Mouse (Mus musculus) myocyte (in vitro differentiated cells): ENCODE data around the gene Dip2c. TPM values are rescaled to one million over a fixed set of nuclear protein-coding genes. Genes with fewer than 3 reads are reported as not detected.
A peak's percentile ranks its signal among the peaks of the same experiment; 100 is the strongest.

Experiments
- H3K27me3 ChIP-seq: one replicate; pipeline ENCODE4 v1.6.1; 2011; ENCODE audit not compliant: control insufficient read depth, insufficient read depth, insufficient read length
- H3K36me3 ChIP-seq: one replicate; pipeline ENCODE4 v1.6.1; 2011; ENCODE audit not compliant: control insufficient read depth, insufficient read depth
- H3K4me2 ChIP-seq: one replicate; pipeline ENCODE4 v1.6.1; 2011; ENCODE audit warnings: low read depth, control low read depth
- H3K4me3 ChIP-seq: one replicate; pipeline ENCODE4 v1.5.1; 2011; ENCODE audit warnings: mild to moderate bottlenecking, control low read depth, moderate library complexity
- H3K79me2 ChIP-seq: one replicate; pipeline ENCODE4 v1.6.1; 2011; ENCODE audit not compliant: control insufficient read depth, insufficient read depth
- H3ac ChIP-seq: one replicate; pipeline ENCODE4 v1.6.1; 2011; ENCODE audit not compliant: control insufficient read depth, insufficient read length
- CEBPB ChIP-seq: IDR thresholded peaks from 2 replicates; pipeline ENCODE4 v1.6.1; 2011; ENCODE audit warnings: mild to moderate bottlenecking, moderate library complexity; ENCODE audit not compliant: poor library complexity, insufficient read depth, severe bottlenecking
- E2F4 ChIP-seq: IDR thresholded peaks from one replicate; pipeline ENCODE4 v1.6.1; 2011; ENCODE audit warnings: mild to moderate bottlenecking, control low read depth, moderate library complexity; ENCODE audit not compliant: insufficient read depth
- MAX ChIP-seq: IDR thresholded peaks from one replicate; pipeline ENCODE4 v1.6.1; 2011; ENCODE audit warnings: low read depth, mild to moderate bottlenecking, control low read depth
- MYOD1 ChIP-seq, 3 experiments: IDR thresholded peaks; one replicate each; pipeline ENCODE4 v1.6.1; 2011; ENCODE audit warnings: control low read depth in 2 of 3, low read depth in 2 of 3, mild to moderate bottlenecking in 2 of 3, moderate library complexity in 1 of 3; ENCODE audit not compliant: insufficient read length in 2 of 3, control insufficient read depth in 1 of 3
- MYOG ChIP-seq, 3 experiments: IDR thresholded peaks; one replicate each; pipeline ENCODE4 v1.6.1; 2011; ENCODE audit warnings: control low read depth in 2 of 3, low read depth in 2 of 3, mild to moderate bottlenecking in 2 of 3; ENCODE audit not compliant: insufficient read length in 2 of 3, control insufficient read depth in 1 of 3, insufficient read depth in 1 of 3
- POLR2A ChIP-seq: IDR thresholded peaks from one replicate; pipeline ENCODE4 v1.6.1; 2011; ENCODE audit warnings: low read depth, mild to moderate bottlenecking, control low read depth, moderate library complexity; ENCODE audit not compliant: insufficient read length
- POLR2AphosphoS2 ChIP-seq: IDR thresholded peaks from one replicate; pipeline ENCODE4 v1.6.1; 2011; ENCODE audit warnings: low read depth, control low read depth; ENCODE audit not compliant: insufficient read length
- REST ChIP-seq: IDR thresholded peaks from one replicate; pipeline ENCODE4 v1.6.1; 2011; ENCODE audit warnings: mild to moderate bottlenecking, control low read depth, moderate library complexity; ENCODE audit not compliant: insufficient read depth, insufficient read length
- SRF ChIP-seq: IDR thresholded peaks from one replicate; pipeline ENCODE4 v1.6.1; 2011; ENCODE audit warnings: low read depth; ENCODE audit not compliant: control insufficient read depth, insufficient read length
- TCF12 ChIP-seq: IDR thresholded peaks from one replicate; pipeline ENCODE4 v1.6.1; 2011; ENCODE audit warnings: mild to moderate bottlenecking, control low read depth; ENCODE audit not compliant: poor library complexity, insufficient read depth, severe bottlenecking
- TCF3 ChIP-seq: IDR thresholded peaks from one replicate; pipeline ENCODE4 v1.6.1; 2011; ENCODE audit warnings: low read depth, control low read depth; ENCODE audit not compliant: insufficient read length
- USF1 ChIP-seq: IDR thresholded peaks from one replicate; pipeline ENCODE4 v1.6.1; 2011; ENCODE audit warnings: low read depth, mild to moderate bottlenecking, control low read depth, moderate library complexity
- polyA plus RNA-seq: library from polyadenylated mRNA; unstranded; fragments of >200 nt; fragmentation: generic; extraction: Trizol; gene quantifications from one replicate; pipeline ENCODE4 v1.2.1, GENCODE M21; 2012; ENCODE audit warnings: missing spikeins

Dip2c gene
- polyA plus RNA-seq, 1 experiment = 17.8 TPM

DNA sequence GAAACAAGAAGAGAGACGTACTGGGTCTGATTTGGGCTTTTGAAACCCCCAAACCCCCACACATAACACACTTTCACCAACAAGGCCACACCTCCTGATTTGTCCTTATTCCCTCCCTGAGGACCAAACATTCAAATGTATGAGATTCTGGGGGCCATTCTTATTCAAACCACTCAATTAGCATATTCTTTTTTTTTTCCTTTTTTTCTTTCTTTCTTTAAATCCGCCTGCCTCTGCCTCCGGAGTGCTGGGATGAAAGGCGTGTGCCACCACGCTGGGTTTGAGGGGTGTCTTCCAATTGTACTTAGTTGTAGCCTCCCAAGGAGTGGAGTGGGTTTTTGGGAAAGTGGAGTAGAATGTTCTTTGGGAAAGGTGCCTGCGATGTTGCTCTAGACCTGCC, 32.5 kb downstream of the Dip2c start:
- TF ChIP-seq USF1 (no peak), MYOD1 (IDR thresholded peaks at IDR 0.05; ENCODE audit: control insufficient read depth in 1 of 3, insufficient read length in 2 of 3, low read depth in 2 of 3) (no peak), CEBPB (no peak), E2F4 (no peak), REST (no peak), POLR2AphosphoS2 (no peak), POLR2A (no peak), TCF3 (no peak)
- H3K36me3 ChIP-seq = no peaks in the 10 kb centered on the region
- H3K79me2 ChIP-seq = peaks cover 69% of the 10 kb centered on the region
- H3K4me3 ChIP-seq = no peak overlapping the region
- H3K27me3 ChIP-seq = no peaks in the 10 kb centered on the region
- no peak overlapping the region for H3ac ChIP-seq
- H3K4me2 ChIP-seq = no peak overlapping the region

DNA sequence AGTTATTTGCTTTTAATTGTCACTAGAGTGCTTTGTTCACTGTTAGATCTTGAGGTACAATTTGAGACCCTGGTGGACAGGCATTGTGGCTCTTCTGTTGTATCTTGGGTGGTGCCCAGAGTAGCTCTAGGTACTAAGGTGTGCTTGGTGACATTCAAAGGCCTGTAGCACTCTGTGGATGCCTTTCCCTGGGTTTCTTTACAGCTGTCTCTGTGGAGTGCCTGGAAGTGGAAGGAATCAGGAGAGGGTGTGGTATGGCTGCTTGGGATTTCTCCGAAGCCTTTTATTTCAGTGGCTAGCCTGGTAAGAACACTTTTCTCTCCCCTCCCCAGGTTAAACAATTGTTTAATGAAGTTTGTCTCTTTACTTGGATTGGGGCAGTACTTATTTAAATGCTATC, 34.5 kb downstream of the Dip2c start:
- TF ChIP-seq SRF (no peak), MYOG (IDR thresholded peaks at IDR 0.05; ENCODE audit: control insufficient read depth in 1 of 3, insufficient read depth in 1 of 3, insufficient read length in 2 of 3, low read depth in 2 of 3) (peak in 2 of 3 experiments; percentile 32 to 56), USF1 (no peak), POLR2AphosphoS2 (no peak), MAX (no peak), E2F4 (no peak)
- no peak overlapping the region for H3ac ChIP-seq
- H3K27me3 ChIP-seq = no peaks in the 10 kb centered on the region
- H3K79me2 ChIP-seq = peaks cover 75% of the 10 kb centered on the region
- H3K36me3 ChIP-seq = no peaks in the 10 kb centered on the region
- H3K4me3 ChIP-seq = no peak overlapping the region
- no peak overlapping the region for H3K4me2 ChIP-seq

DNA sequence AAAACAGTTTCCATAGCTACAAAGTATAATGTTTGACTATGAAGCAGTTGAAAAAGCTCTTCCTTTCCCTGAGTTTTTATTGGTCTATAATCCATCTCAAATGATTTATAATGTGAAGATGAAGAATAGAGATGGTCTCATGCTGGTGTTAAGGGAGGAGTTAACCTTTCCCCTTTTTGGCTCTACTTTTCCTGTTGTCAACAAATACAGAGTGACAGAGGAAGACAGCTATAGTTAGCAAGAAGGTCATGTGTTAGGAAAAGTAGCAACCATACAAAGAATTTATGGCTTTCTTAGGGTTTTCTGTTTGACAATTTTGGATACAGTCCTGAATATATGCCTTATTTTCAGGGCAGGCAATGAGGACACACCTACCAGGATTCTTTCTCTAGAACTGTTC, 36.6 kb downstream of the Dip2c start:
- H3K4me3 ChIP-seq = no peak overlapping the region
- H3K27me3 ChIP-seq = no peaks in the 10 kb centered on the region
- H3K36me3 ChIP-seq = no peaks in the 10 kb centered on the region
- TF ChIP-seq MYOD1 (IDR thresholded peaks at IDR 0.05; ENCODE audit: control insufficient read depth in 1 of 3, insufficient read length in 2 of 3, low read depth in 2 of 3) (no peak), POLR2AphosphoS2 (no peak), CEBPB (no peak), TCF12 (no peak), TCF3 (no peak), POLR2A (no peak), SRF (no peak), MYOG (IDR thresholded peaks at IDR 0.05; ENCODE audit: control insufficient read depth in 1 of 3, insufficient read depth in 1 of 3, insufficient read length in 2 of 3, low read depth in 2 of 3) (no peak), MAX (no peak), USF1 (no peak), REST (no peak), E2F4 (no peak)
- H3K4me2 ChIP-seq = no peak overlapping the region
- H3K79me2 ChIP-seq = peaks cover 64% of the 10 kb centered on the region
- H3ac ChIP-seq = no peak overlapping the region

DNA sequence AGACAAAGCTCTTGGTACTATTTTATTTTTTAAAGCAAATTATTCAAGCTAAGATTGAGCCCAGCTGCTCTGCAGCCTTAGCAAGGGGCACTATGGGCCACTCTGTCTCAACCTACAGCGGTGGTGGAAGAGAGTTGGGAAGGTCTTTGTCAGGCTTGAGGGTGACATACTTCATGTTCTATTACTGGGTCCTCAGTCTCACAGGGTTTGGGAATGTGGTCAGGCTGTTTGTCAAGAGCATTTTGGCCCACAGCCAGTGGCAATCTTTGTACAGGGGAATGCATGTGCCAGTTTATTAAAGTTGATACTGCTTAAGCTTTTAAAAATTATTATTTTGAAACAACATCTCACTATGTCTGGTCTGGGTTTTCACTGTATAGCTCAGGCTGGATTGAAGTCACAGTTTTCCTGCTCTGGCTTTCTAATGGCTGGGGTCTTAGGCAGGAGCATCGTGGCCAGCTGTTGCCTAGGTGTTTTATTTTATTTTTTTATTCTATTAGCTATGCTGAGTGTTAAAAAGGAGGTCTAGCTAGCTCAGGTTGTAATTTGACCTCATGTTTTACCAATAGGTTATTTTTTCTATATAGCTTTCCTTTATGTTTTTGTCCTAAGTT, 37.9 kb downstream of the Dip2c start:
- Histone ChIP-seq H3K36me3 (no peaks in the 10 kb centered on the region), H3K4me3 (no peak overlapping the region), H3ac (no peak overlapping the region), H3K4me2 (no peak overlapping the region), H3K79me2 (peaks cover 57% of the 10 kb centered on the region), H3K27me3 (no peaks in the 10 kb centered on the region)
- TF ChIP-seq E2F4 (no peak), CEBPB (no peak), TCF12 (no peak), TCF3 (no peak), MAX (no peak), REST (no peak), USF1 (no peak), POLR2A (no peak), SRF (no peak), MYOG (IDR thresholded peaks at IDR 0.05; ENCODE audit: control insufficient read depth in 1 of 3, insufficient read depth in 1 of 3, insufficient read length in 2 of 3, low read depth in 2 of 3) (no peak), POLR2AphosphoS2 (no peak), MYOD1 (IDR thresholded peaks at IDR 0.05; ENCODE audit: control insufficient read depth in 1 of 3, insufficient read length in 2 of 3, low read depth in 2 of 3) (no peak)

DNA sequence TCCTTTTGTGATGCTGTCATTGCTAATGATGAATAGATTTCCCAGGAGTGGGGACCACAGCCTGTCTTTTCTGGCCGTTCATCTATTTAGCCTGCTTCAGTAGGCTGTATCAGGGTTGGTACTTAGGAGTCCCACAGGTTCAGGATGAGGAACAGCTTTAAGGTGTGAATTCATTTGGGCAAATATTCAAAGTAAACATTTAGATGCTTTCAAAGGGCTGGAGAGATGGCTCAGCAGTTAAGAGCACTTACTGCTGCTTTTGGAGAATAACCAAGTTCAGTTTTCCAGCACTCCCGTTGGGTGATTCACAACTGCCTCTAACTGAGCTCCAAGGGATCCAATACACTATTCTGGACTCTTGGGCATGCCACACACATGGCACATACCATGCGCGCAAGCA, 38.4 kb downstream of the Dip2c start:
- Histone ChIP-seq H3ac (no peak overlapping the region), H3K27me3 (no peaks in the 10 kb centered on the region), H3K4me3 (no peak overlapping the region), H3K4me2 (no peak overlapping the region), H3K36me3 (no peaks in the 10 kb centered on the region), H3K79me2 (peaks cover 61% of the 10 kb centered on the region)
- no peak for TF ChIP-seq POLR2AphosphoS2
- TF ChIP-seq POLR2A = no peak
- TF ChIP-seq E2F4 = no peak
- no peak for TF ChIP-seq TCF3
- no peak for TF ChIP-seq SRF
- no peak for TF ChIP-seq REST
- no peak for TF ChIP-seq CEBPB
- no peak for TF ChIP-seq TCF12
- TF ChIP-seq USF1 = no peak
- no peak for TF ChIP-seq MYOG (IDR thresholded peaks at IDR 0.05; ENCODE audit: control insufficient read depth in 1 of 3, insufficient read depth in 1 of 3, insufficient read length in 2 of 3, low read depth in 2 of 3)
- no peak for TF ChIP-seq MAX
- no peak for TF ChIP-seq MYOD1 (IDR thresholded peaks at IDR 0.05; ENCODE audit: control insufficient read depth in 1 of 3, insufficient read length in 2 of 3, low read depth in 2 of 3)
